Mouse (Mus musculus) liver, postnatal 0 days (tissue): ENCODE results near the gene Clec4f. TPM values are rescaled to one million over a fixed set of nuclear protein-coding genes. Genes with fewer than 3 reads are reported as not detected.
"Not testable (repeated sequence)": the region's sequence is repeated elsewhere in the genome, so short reads cannot be mapped to it uniquely, and the experiment has no call there.

Experiments used
- ATAC-seq: fragments of 200-750 bp; cut with Nextera tagmentation; 2 replicates; pipeline ENCODE4 v1.8.0; 2017; ENCODE audit warnings: mild to moderate bottlenecking, moderate library complexity
- DNase-seq: peaks from one replicate; pipeline ENCODE4 v3.0.0-alpha.2; 2016
- H3K27ac ChIP-seq: fragments of 300-500 bp; sonication (generic); 2 replicates; pipeline ENCODE4 v1.5.1; 2014; ENCODE audit warnings: antibody characterized with exemption, moderate library complexity, mild to moderate bottlenecking, low read depth
- H3K27me3 ChIP-seq: fragments of 300-500 bp; sonication (generic); 2 replicates; pipeline ENCODE4 v1.6.1; 2014; ENCODE audit warnings: low read length, control low read depth, mixed read lengths; ENCODE audit not compliant: insufficient read depth
- H3K36me3 ChIP-seq: fragments of 300-500 bp; sonication (generic); replicated peaks from 2 replicates; pipeline ENCODE4 v1.6.1; 2014; ENCODE audit warnings: mild to moderate bottlenecking, control low read depth, low read length, moderate library complexity, mixed read lengths; ENCODE audit not compliant: insufficient read depth
- H3K4me1 ChIP-seq: fragments of 300-500 bp; sonication (generic); 2 replicates; pipeline ENCODE4 v1.6.1; 2014; ENCODE audit warnings: antibody characterized with exemption, mild to moderate bottlenecking, control low read depth; ENCODE audit not compliant: insufficient read depth
- H3K4me2 ChIP-seq: fragments of 300-500 bp; sonication (generic); 2 replicates; pipeline ENCODE4 v1.6.1; 2014; ENCODE audit warnings: low read depth, mild to moderate bottlenecking, low read length, moderate library complexity, mixed read lengths
- H3K4me3 ChIP-seq: fragments of 300-500 bp; sonication (generic); 2 replicates; pipeline ENCODE4 v1.5.1; 2014; ENCODE audit warnings: low read depth, low read length
- H3K9ac ChIP-seq: fragments of 300-500 bp; sonication (generic); replicated peaks from 2 replicates; pipeline ENCODE4 v1.6.1; 2014; ENCODE audit warnings: mild to moderate bottlenecking, moderate library complexity
- H3K9me3 ChIP-seq: fragments of 300-500 bp; sonication (generic); 2 replicates; pipeline ENCODE4 v1.6.1; 2016; ENCODE audit warnings: mild to moderate bottlenecking, control low read depth, low read length, mixed read lengths
- CTCF ChIP-seq: sonication (generic); IDR thresholded peaks from 2 replicates; pipeline ENCODE4 v1.5.1; 2016; ENCODE audit warnings: antibody characterized with exemption, low read depth
- EP300 ChIP-seq: IDR thresholded peaks from 2 replicates; pipeline ENCODE4 v1.6.1; 2016; ENCODE audit warnings: antibody characterized with exemption, low read depth, mild to moderate bottlenecking
- WGBS: fragments of 180-500 bp; shearing (Covaris S2); extraction: QIAGEN DNeasy Blood & Tissue Kit; methylation state at CpG from one replicate; pipeline ENCODE4 v1.1.7; 2014; ENCODE audit not compliant: insufficient replicate concordance; 5-methylcytosine and 5-hydroxymethylcytosine counted together
- polyA plus RNA-seq: library from polyadenylated mRNA; unstranded; fragments of >200 nt; fragmentation: Nextera tagmentation; extraction: Ambion mirVana; gene quantifications from 2 replicates; pipeline ENCODE4 v1.2.1, GENCODE M21; 2015

Gene Clec4f
- polyA plus RNA-seq, 1 experiment from 2014 or later: 75.0 TPM

DNA sequence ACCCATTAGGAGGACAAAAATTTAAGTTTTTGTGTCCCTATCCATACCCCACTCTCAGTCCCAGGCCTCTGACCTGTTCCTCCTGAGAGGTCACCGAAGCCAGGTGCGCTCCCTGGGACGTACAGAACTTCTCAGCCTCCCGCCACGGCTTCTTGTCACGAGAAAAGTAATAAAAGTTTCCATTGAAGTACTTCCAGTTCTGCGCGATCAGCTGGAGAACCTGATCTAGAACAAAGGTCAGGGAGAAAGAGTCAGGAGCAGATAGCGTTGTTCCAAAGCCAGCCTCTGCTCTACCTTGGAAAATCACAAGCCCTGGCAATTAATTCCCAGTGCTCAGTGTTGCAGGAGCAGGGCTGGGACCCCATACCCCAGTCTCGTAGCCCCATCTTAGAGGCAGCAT is 9.3 kb downstream of the Clec4f start:
- ATAC-seq (no peak), DNase-seq (no peak)
- Histone ChIP-seq H3K4me2 (no peak overlapping the region), H3K27ac (no peak overlapping the region), H3K4me3 (no peak overlapping the region), H3K27me3 (no peaks in the 10 kb centered on the region), H3K4me1 (no peaks in the 10 kb centered on the region), H3K9me3 (no peaks in the 10 kb centered on the region), H3K36me3 (no peaks in the 10 kb centered on the region), H3K9ac (no peak overlapping the region)
- WGBS: 79% methylated on average over 10 of the region's 10 CpGs
- TF ChIP-seq EP300 (no peak), CTCF (no peak)

DNA sequence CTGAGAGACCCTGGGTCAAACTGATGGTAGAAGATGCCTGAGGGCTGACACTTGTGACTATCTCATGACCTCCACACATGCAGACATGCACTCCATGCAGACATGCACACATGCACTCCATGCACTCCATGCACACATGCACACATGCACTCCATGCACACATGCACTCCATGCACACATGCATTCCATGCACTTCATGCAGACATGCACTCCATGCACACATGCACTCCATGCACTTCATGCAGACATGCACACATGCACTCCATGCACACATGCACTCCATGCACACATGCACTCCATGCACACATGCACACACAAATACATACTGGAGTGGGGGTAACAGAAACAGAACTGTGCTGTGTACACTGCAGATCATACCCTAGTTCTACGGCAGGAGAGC is 20.7 kb downstream of the Clec4f start:
- H3K36me3 ChIP-seq: no peaks in the 10 kb centered on the region
- ATAC-seq (no peak), DNase-seq (no peak)
- H3K4me1 ChIP-seq: no peaks in the 10 kb centered on the region
- H3K4me2 ChIP-seq: no peak overlapping the region
- 57% methylated on average over 1 of the region's 1 CpGs for WGBS
- no peak overlapping the region for H3K9ac ChIP-seq
- H3K27ac ChIP-seq: no peak overlapping the region
- no peak for TF ChIP-seq EP300
- TF ChIP-seq CTCF: no peak
- H3K9me3 ChIP-seq: no peaks in the 10 kb centered on the region
- no peak overlapping the region for H3K4me3 ChIP-seq
- no peaks in the 10 kb centered on the region for H3K27me3 ChIP-seq

DNA sequence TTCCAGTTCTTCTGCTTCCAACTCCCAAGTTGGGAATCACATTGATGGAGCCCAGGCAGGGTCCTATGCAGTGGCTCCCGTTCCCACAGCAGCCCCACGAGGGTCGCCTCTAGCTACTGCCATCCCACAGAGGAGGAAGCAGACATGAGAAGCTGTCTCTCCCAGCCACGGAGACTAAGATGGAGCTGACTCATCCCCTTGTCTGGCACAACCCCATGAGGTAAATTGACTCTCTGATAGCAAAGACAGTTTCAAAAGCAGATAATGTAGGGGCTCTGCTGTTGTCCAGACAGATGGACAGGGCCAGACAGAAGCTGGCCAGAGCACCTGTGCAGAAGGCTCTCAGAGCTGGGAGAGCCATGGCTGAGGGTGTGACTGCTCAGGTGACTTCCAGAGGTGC is 21.4 kb downstream of the Clec4f start:
- H3K9ac ChIP-seq, H3K27me3 ChIP-seq, H3K4me2 ChIP-seq, H3K36me3 ChIP-seq, H3K4me1 ChIP-seq, ATAC-seq, H3K9me3 ChIP-seq, H3K4me3 ChIP-seq, H3K27ac ChIP-seq, DNase-seq: not testable (repeated sequence)
- WGBS: 35% methylated on average over 4 of the region's 4 CpGs

DNA sequence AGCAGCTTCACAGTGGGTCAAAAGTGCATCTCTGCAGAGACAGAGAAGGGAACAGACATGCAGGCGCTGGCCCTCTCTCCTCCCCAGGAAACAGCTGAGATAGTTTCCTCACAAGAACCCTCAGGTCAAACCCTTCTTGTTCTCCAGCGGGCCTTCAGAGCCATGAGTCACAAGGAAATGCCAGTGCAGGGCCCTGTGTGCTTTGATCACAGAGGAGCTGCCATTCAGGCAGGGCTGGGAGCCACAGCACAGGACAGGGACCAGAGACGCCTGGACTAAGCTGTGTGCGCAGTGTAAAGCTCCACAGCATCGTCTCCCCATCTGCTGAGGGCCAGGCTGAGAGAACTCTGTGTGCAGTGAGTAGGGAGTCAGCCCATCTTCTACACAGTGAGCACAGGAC is 21.9 kb downstream of the Clec4f start:
- not testable (repeated sequence) for DNase-seq, H3K36me3 ChIP-seq, H3K9ac ChIP-seq, H3K4me2 ChIP-seq, H3K4me1 ChIP-seq, H3K27ac ChIP-seq, H3K4me3 ChIP-seq, H3K9me3 ChIP-seq, H3K27me3 ChIP-seq
- peak; percentile 41; the same call in 1 of the 2 replicates for ATAC-seq
- WGBS: 30% methylated on average over 5 of the region's 5 CpGs

DNA sequence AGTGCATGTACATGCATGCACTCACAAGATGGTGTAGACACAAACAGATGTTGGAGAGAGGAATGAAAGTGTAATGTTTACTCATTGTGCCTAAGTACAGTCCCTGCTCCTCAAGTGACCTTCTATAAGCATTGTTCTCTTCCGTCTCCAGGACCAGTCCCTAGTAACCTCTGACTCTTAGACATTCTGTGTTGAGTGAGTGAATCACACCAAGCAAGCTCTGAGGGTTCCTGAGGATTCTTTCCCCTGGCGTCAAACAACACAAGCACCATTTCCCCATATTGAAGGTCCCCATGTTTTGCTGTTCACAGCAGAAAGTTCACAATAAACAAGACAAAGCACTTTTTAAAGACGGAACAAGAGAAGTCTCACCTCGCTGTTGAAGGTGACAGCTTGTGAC is 24.2 kb downstream of the Clec4f start:
- H3K4me1 ChIP-seq: no peaks in the 10 kb centered on the region
- H3K9me3 ChIP-seq: no peaks in the 10 kb centered on the region
- no peak overlapping the region for H3K4me2 ChIP-seq
- no peak overlapping the region for H3K27ac ChIP-seq
- 75% methylated on average over 4 of the region's 4 CpGs for WGBS
- no peak overlapping the region for H3K4me3 ChIP-seq
- DNase-seq: no peak
- TF ChIP-seq CTCF (no peak), EP300 (no peak)
- H3K27me3 ChIP-seq: no peaks in the 10 kb centered on the region
- no peak overlapping the region for H3K9ac ChIP-seq
- ATAC-seq: peak; percentile 62
- no peaks in the 10 kb centered on the region for H3K36me3 ChIP-seq

DNA sequence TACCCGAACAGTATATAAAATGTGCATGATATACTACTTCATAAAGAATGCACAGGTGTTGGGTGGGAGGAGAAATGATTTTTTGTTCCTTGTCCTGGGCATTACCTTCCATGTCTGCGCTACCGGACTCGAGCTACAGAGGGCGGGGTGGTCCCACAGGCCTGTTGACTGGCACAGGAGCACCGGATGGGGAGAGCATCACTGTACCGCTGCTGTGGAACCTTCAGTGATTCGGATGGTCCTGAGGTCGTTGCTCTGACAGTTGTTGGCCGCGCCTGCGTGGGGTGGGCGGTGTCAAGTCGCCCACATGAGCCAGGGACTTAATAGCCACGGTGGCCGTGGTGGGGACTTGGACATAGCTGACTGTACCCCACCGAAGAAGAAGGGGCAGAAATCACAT is 29.2 kb downstream of the Clec4f start:
- 53% methylated on average over 17 of the region's 17 CpGs for WGBS
- H3K36me3 ChIP-seq: no peaks in the 10 kb centered on the region

DNA sequence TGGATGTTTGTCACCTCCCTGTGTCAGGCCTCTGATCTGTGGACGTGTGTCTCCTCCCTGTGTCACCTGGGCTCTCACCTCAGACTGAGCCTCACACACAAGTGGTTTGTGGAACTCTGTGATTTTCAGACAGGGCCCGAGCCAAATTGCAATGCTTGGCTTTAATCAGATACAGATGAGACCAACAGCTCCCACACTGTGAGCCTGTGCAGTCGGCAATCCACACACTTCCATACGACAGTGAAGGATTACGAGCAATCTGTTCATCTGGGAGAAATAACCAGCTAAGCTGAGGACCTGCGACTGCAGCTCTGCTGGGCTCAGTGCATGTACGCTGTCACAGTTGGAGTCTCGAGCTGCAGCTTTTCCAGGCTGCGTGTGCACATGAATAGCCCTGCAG is 36.0 kb downstream of the Clec4f start:
- no peak overlapping the region for H3K27ac ChIP-seq
- H3K4me2 ChIP-seq: no peak overlapping the region
- WGBS: 70% methylated on average over 9 of the region's 9 CpGs
- H3K9me3 ChIP-seq: no peaks in the 10 kb centered on the region
- no peaks in the 10 kb centered on the region for H3K36me3 ChIP-seq
- ATAC-seq (no peak), DNase-seq (no peak)
- no peaks in the 10 kb centered on the region for H3K4me1 ChIP-seq
- H3K27me3 ChIP-seq: no peaks in the 10 kb centered on the region
- no peak for TF ChIP-seq EP300
- TF ChIP-seq CTCF: no peak
- H3K9ac ChIP-seq: no peak overlapping the region
- H3K4me3 ChIP-seq: no peak overlapping the region

More for the DNA sequence above, 29.2 kb downstream of the Clec4f start:
- Histone ChIP-seq H3K9me3 (no peaks in the 10 kb centered on the region), H3K4me3 (no peak overlapping the region), H3K27ac (no peak overlapping the region), H3K27me3 (no peaks in the 10 kb centered on the region), H3K4me1 (no peaks in the 10 kb centered on the region), H3K9ac (no peak overlapping the region), H3K4me2 (no peak overlapping the region)
- 0 out of 2 replicates have a peak, but pooled peaks have one; percentile 10 for TF ChIP-seq CTCF
- no peak for TF ChIP-seq EP300
- DNase-seq (no peak), ATAC-seq (no peak)
